Mouse (Mus musculus): Measurements from ENCODE around the gene Bcl11a.
A peak's percentile ranks its signal among the peaks of the same experiment; 100 is the strongest.

Gene Bcl11a

GRCm38 (mm10) chr11:24080541-24080940 is 2.7 kb downstream of the Bcl11a start:
- no peak for DNase-seq (ENCODE audit: low spot score)

- DNase-seq (ENCODE audit: low spot score): peak; percentile 18
Observed at GRCm38 (mm10) chr11:24081016-24081686, 3.3 kb downstream of the Bcl11a start.

GRCm38 (mm10) chr11:24081687-24082384 is 4.0 kb downstream of the Bcl11a start:
- no peak for DNase-seq (ENCODE audit: low spot score)

GRCm38 (mm10) chr11:24082385-24083075 is 4.7 kb downstream of the Bcl11a start:
- no peak for DNase-seq (ENCODE audit: low spot score)

GRCm38 (mm10) chr11:24083076-24083405 is 5.2 kb downstream of the Bcl11a start:
- DNase-seq (ENCODE audit: low spot score): no peak

- DNase-seq (ENCODE audit: low spot score): no peak
Observed at GRCm38 (mm10) chr11:24083423-24083822, 5.6 kb downstream of the Bcl11a start.

- DNase-seq (ENCODE audit: low spot score): no peak
Observed at GRCm38 (mm10) chr11:24084077-24084476, 6.2 kb downstream of the Bcl11a start.

DNA sequence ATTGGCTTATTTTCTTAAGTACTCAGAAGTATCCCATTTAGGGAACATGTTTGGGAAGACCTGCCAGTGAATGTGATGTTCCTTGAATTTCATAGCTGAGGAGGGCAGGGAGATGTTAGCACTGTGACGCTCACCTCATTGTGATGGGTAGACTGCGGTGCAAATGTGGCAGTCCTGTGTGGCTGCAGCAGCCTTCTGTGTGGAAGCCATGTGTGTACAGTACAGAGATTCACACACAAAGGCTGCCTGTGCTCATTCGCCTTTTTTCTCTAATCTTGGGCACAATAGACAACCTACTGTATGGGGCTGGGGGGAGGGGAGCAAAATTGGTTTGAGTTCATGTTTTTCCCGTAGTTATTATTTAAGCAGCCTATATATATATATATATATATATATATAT is 6.7 kb downstream of the Bcl11a start:
- no peak for DNase-seq (ENCODE audit: low spot score)

GRCm38 (mm10) chr11:24085986-24086385 is 8.1 kb downstream of the Bcl11a start:
- no peak for DNase-seq (ENCODE audit: low spot score)

DNA sequence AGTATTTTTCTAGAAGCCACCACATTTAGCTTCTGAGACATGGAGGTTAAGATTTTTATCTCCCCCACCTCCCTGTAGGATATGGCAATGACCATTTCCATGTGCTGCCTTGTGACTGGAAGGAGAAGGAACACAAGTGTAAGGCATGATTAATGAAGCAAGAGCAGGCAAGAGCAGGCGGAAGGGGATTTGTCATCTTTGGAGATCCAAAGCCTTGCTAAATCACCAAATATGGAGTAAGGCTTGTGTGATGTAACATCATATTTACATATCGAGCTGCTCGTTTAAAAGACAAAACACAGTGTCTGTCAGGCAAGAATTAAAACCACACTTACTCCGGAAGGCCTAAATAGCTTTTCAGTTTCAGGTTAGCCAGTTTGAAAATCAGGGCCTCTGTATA is 9.2 kb downstream of the Bcl11a start:
- DNase-seq (ENCODE audit: low spot score): no peak

GRCm38 (mm10) chr11:24090443-24090842 is 12.6 kb downstream of the Bcl11a start:
- DNase-seq (ENCODE audit: low spot score): no peak

DNA sequence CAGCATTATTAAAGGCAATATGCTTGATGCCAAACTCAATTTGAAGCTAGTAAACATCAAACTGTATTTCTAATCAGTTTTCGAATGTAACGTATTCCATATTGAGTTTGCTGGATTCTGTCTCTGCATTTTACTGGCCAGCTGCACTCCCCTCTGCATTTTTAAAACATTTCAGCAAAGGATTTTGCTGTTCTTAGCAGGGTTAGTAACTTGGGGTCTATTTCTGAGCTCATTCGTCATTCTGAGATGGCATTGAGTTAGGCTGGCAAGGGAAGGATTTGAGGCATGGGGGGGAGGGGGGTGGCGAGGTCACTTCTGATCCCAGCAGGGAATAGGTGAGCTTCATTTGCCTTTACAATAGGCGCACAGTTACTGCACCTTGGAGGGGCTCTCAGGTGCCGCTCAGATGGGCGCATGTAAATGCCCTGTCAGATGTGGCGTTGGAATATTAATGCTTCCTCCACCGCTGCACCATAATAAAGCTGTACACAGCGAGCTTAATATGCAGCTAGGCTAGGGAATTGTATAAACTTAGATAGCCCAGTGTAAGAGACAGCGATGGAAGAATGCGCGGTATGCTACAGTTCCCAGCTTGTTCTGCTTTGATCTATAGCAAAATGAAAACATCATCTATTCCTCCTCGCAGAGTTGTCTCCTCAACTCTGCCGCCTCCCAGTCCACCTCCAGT is 13.7 kb downstream of the Bcl11a start:
- DNase-seq (ENCODE audit: low spot score): no peak

GRCm38 (mm10) chr11:24092618-24093017 is 14.8 kb downstream of the Bcl11a start:
- no peak for DNase-seq (ENCODE audit: low spot score)

GRCm38 (mm10) chr11:24094086-24094487 is 16.2 kb downstream of the Bcl11a start:
- no peak for DNase-seq (ENCODE audit: low spot score)

DNA sequence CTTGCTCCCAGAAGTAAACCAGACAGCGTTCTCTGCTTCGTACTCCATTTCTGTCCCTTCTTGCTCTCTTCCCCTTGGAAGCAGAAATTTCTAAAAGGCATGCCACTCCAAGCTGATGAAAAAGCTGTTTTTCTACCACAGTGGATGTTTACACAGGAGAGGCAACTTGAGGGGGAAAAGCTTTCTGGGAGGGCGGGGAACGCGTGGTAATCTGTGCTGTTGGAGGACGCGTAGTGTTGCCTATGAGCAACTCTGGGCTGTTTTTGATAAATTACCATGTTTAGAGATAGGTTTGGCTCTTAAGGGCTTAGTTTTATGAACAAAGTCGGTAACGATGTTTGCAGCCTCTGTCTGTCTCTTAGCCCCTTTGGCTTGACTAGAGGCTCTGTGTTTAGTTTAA is 17.4 kb downstream of the Bcl11a start:
- no peak for DNase-seq (ENCODE audit: low spot score)

DNA sequence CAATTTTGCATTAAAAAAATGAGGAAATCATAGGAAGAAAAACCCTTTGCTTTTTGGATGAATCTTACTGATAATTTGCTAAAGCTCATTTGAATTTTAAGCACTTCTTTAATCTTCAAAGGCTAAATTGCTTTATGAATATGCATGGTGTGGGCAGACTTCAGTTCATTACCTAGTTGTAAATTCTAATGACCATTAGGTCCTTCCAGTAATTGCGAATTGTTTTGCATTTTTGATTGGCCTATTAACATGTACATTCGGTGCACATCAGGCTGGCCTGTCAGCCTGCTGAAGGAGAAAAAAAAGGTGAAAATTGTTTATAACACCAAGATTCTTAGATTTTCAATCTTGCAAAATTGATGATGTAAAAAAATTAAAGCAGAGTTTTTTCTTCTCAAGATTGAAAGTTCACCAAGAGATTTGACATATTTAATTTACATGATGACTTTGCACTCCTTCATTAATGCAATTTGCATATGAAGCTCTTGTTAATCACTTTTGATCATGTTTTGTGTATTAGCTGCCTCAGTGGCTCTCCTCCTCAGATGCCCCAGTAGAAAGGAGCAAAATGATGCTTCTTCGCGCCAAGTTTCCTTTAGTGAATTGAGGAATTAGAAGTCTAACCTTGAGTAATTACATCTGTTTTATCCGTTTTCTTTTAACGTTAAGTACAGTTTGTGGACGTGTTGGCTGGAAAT is 17.9 kb downstream of the Bcl11a start:
- no peak for DNase-seq (ENCODE audit: low spot score)

GRCm38 (mm10) chr11:24096483-24096882 is 18.6 kb downstream of the Bcl11a start:
- DNase-seq (ENCODE audit: low spot score): no peak

GRCm38 (mm10) chr11:24097026-24097425 is 19.2 kb downstream of the Bcl11a start:
- DNase-seq (ENCODE audit: low spot score): no peak

DNA sequence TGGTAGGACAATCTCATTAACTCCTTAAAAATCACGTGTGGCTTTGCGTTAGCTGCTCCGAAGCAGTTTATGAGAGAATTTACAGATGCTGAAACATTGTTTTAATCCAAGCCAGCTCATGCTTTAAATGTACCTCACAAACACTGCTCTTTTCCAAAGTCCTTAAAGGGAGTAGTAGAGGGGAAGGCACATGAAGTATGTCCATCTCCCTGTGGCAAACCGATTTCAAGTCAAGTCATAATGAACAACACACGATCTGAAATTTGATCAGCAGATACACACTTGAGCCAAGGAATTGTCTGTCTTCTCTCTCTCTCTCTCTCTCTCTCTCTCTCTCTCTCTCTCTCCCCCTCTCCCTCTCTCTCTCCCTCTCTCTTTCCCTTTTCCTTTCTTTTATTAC is 20.2 kb downstream of the Bcl11a start:
- DNase-seq (ENCODE audit: low spot score): no peak

DNA sequence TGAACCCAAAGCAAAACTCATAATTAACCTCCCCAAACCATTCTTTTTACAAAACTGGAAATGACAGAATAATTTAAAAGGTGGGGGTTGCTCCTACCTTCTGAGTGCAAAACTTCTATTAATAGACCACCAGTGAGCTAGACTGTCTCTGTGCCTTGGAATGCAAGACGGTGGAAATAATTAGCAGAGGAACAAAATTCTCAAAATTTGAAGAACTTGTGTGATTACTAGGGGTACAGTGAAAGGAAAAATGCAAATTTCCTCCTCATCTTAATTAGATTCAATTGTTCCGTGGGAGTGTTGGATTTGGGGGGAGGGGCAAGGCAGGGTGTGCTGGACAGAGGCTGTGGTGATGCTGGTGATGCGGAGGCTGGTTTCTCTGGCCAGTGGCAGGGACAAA is 20.8 kb downstream of the Bcl11a start:
- no peak for DNase-seq (ENCODE audit: low spot score)

DNA sequence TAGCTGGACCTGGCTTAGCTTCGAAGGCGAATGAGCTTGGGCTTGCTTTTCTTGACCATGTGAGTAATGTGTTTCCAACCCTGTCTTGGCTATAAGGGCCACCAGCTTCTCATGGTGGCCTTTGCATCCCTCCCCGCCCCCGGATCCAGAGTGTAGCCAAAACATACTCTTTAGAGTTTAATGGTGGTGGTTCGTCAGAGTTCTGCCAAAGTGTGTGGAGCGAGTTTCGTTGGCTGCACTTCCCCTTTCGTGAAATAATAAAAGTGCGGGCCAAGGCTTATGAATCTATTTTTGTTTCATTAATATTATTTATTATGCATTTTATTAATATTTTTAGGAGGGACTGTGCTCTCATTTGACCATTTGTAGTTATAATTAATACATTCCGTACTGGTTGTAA is 21.4 kb downstream of the Bcl11a start:
- no peak for DNase-seq (ENCODE audit: low spot score)

- no peak for DNase-seq (ENCODE audit: low spot score)
Observed at GRCm38 (mm10) chr11:24099886-24100293, 22.0 kb downstream of the Bcl11a start.
